Mouse (Mus musculus) megakaryocyte, embryonic 14.5 days (primary cell): ENCODE data around the gene Gm49361. TPM values are rescaled to one million over a fixed set of nuclear protein-coding genes. Genes with fewer than 3 reads are reported as not detected.
"Not testable (repeated sequence)": the region's sequence is repeated elsewhere in the genome, so short reads cannot be mapped to it uniquely, and the experiment has no call there.

Source experiments
- H3K27me3 ChIP-seq: replicated peaks from 2 replicates; pipeline ENCODE3; 2012; ENCODE audit warnings: inconsistent platforms
- H3K36me3 ChIP-seq: replicated peaks from 2 replicates; pipeline ENCODE3; 2012; ENCODE audit warnings: low read length, inconsistent platforms, mixed read lengths
- H3K4me1 ChIP-seq: 2 replicates; pipeline ENCODE4 v1.6.1; 2012; ENCODE audit warnings: inconsistent platforms
- H3K4me3 ChIP-seq: replicated peaks from 2 replicates; pipeline ENCODE3; 2012; ENCODE audit warnings: moderate library complexity, mild to moderate bottlenecking, inconsistent platforms
- H3K9me3 ChIP-seq: 2 replicates; pipeline ENCODE4 v1.6.1; 2012; ENCODE audit warnings: inconsistent platforms
- FLI1 ChIP-seq: IDR thresholded peaks from 2 replicates; pipeline ENCODE4 v1.6.1; 2012; ENCODE audit warnings: low read length, inconsistent platforms, mixed read lengths
- GATA1 ChIP-seq: IDR thresholded peaks from 3 replicates; pipeline ENCODE4 v1.6.1; 2012; ENCODE audit warnings: mixed read lengths, low read length, inconsistent platforms, borderline replicate concordance
- polyA plus RNA-seq: library from polyadenylated mRNA; stranded (reverse); fragments of >175 nt; gene quantifications from 2 replicates; pipeline ENCODE4 v1.2.3, GENCODE M21; 2012; ENCODE audit warnings: low replicate concordance; ENCODE audit not compliant: insufficient read depth

Gm49361 gene
- polyA plus RNA-seq, 1 experiment, result not detected

GRCm38 (mm10) chr14:57675481-57675880, 70.4 kb downstream of the Gm49361 start:
- H3K9me3 ChIP-seq, result no peaks in the 10 kb centered on the region
- no peaks in the 10 kb centered on the region for H3K36me3 ChIP-seq
- peaks cover 6% of the 10 kb centered on the region for H3K4me1 ChIP-seq
- H3K27me3 ChIP-seq, result peaks cover 6% of the 10 kb centered on the region
- no peak overlapping the region for H3K4me3 ChIP-seq
- no peak for TF ChIP-seq GATA1
- TF ChIP-seq FLI1, result no peak

DNA sequence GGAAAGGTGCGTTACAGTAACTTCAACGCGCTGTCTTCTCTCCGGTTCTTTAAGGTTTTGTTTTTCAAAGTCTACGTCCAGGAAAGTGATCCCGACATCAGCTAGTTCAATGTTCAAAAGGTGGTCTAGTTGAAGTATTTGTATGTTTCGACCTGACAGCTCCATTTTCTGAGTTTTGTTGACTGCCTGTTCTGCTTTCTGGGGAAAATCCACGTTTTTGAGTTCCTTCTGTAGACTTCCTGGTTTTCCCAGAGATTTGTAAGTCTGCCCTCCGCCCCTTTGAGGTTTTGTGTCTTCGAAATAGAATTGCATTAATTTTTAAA, 80.3 kb downstream of the Gm49361 start:
- Histone ChIP-seq H3K9me3 (no peaks in the 10 kb centered on the region), H3K4me3 (peak overlapping the region; percentile 94), H3K27me3 (peaks cover 5% of the 10 kb centered on the region), H3K4me1 (peaks cover 41% of the 10 kb centered on the region), H3K36me3 (peaks cover 5% of the 10 kb centered on the region)
- TF ChIP-seq GATA1 (no peak), FLI1 (no peak)

- Histone ChIP-seq H3K36me3 (peaks cover 5% of the 10 kb centered on the region), H3K4me3 (peak within 1 kb of the TSS; percentile 94), H3K27me3 (peaks cover 5% of the 10 kb centered on the region), H3K9me3 (no peaks in the 10 kb centered on the region), H3K4me1 (peaks cover 41% of the 10 kb centered on the region)
- TF ChIP-seq GATA1 (no peak), FLI1 (no peak)
These were observed 80.9 kb downstream of the Gm49361 start, which contains the start of gene Xpo4 for GRCm38 (mm10) chr14:57664822-57665627. TSS of gene Xpo4 (minus strand) at chr14:57665430.

DNA sequence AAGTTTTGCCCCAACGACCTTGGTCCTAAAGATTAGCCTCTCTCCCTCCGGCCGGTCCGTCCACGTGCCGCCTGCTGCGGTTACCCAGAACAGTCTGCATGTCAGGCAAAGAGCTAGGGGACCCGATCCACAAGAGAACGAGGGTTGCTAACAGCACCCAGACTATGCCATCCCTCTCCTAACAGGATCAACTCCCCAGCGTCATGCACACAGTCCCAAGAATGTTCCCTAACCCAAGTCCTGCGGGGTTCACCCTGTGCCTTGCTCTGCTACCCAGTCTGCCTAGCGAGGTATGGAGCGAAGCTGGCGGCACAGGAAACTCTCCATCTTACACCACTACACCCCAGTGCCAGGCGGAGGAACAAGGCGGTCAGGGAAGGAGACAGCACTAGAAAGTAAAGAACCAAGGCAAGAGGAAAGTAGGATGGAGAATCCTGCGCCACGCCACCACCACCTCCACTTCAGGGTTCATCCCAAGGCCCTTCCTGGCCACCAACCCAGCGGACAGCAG, 81.5 kb downstream of the Gm49361 start:
- Histone ChIP-seq H3K36me3 (peaks cover 5% of the 10 kb centered on the region), H3K9me3 (no peaks in the 10 kb centered on the region), H3K4me3 (peak overlapping the region; percentile 94), H3K27me3 (peaks cover 2% of the 10 kb centered on the region), H3K4me1 (peaks cover 47% of the 10 kb centered on the region)
- no peak for TF ChIP-seq GATA1

- Histone ChIP-seq H3K36me3 (peaks cover 5% of the 10 kb centered on the region), H3K4me3 (peak overlapping the region; percentile 94), H3K4me1 (peaks cover 48% of the 10 kb centered on the region), H3K9me3 (no peaks in the 10 kb centered on the region), H3K27me3 (no peaks in the 10 kb centered on the region)
- no peak for TF ChIP-seq GATA1
- TF ChIP-seq FLI1, result no peak
These were observed 82.3 kb downstream of the Gm49361 start for GRCm38 (mm10) chr14:57663630-57664029.

GRCm38 (mm10) chr14:57658301-57658700, 87.6 kb downstream of the Gm49361 start:
- Histone ChIP-seq H3K9me3 (no peaks in the 10 kb centered on the region), H3K4me1 (peaks cover 54% of the 10 kb centered on the region), H3K27me3 (no peaks in the 10 kb centered on the region), H3K36me3 (peaks cover 5% of the 10 kb centered on the region), H3K4me3 (no peak overlapping the region)
- TF ChIP-seq FLI1 (no peak), GATA1 (no peak)

DNA sequence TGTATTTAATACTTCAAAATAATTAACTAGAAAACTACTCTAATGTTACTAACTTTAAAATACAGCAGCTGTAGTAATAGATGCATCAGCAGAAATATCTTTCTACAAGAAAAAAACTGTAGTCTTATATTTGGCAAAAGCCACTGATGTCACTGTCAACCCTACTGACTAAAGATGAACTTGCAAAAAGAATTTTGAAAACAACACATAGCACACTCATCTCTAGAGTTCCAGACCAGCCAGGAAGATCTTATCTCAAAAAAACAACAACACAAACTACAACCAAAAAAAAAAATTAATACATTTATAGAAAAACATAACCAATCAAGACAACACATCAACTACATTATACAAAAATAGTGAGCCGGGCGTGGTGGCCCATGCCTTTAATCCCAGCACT, 88.4 kb downstream of the Gm49361 start:
- TF ChIP-seq GATA1 (no peak), FLI1 (no peak)
- Histone ChIP-seq H3K36me3 (peaks cover 5% of the 10 kb centered on the region), H3K27me3 (no peaks in the 10 kb centered on the region), H3K4me3 (no peak overlapping the region), H3K4me1 (peaks cover 46% of the 10 kb centered on the region), H3K9me3 (no peaks in the 10 kb centered on the region)

DNA sequence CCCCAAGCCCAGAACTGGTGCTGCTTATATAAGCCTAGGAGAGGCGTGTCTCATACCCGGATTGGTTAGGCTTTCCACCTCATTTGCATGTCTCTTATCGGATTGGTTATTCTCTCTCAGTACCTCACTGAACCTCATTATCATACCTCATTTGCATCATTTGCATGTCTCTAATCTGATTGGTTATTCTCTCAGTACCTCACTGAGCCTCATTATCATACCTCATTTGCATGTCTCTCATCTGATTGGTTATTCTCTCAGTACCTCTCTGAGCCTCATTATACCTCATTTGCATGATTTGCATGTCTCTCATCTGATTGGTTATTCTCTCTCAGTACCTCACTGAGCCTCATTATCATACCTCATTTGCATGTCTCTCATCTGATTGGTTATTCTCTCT, 89.4 kb downstream of the Gm49361 start:
- H3K36me3 ChIP-seq, H3K9me3 ChIP-seq, H3K4me3 ChIP-seq, H3K27me3 ChIP-seq: not testable (repeated sequence)
- H3K4me1 ChIP-seq, result peaks cover 38% of the 10 kb centered on the region

- TF ChIP-seq GATA1, result no peak
- no peak for TF ChIP-seq FLI1
- H3K4me3 ChIP-seq, result no peak overlapping the region
- no peaks in the 10 kb centered on the region for H3K9me3 ChIP-seq
- H3K27me3 ChIP-seq, result no peaks in the 10 kb centered on the region
- peaks cover 21% of the 10 kb centered on the region for H3K36me3 ChIP-seq
- peaks cover 28% of the 10 kb centered on the region for H3K4me1 ChIP-seq
These were observed 96.4 kb downstream of the Gm49361 start for GRCm38 (mm10) chr14:57649501-57649900.

DNA sequence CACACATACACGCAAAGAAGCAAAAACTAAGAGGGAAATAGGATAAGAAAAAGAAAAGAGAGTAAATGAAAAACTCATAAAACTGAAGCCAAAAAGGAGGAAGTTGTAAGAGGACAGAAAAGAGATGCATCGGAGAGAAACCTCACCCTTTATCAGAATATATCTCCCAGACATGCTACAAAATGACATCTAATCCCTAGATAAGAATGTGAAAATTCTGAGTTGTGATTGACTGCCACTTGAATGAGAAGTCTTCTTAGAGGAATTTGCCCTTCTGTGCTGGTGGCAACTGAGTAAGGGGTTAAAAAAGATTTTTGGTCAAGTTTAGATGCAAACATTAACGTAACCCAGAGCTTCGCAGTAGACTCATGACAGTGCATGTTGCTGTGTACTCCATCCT, 99.7 kb downstream of the Gm49361 start:
- Histone ChIP-seq H3K4me1 (peaks cover 31% of the 10 kb centered on the region), H3K9me3 (no peaks in the 10 kb centered on the region), H3K4me3 (no peak overlapping the region), H3K27me3 (no peaks in the 10 kb centered on the region), H3K36me3 (peaks cover 35% of the 10 kb centered on the region)
- TF ChIP-seq GATA1 (no peak), FLI1 (no peak)

DNA sequence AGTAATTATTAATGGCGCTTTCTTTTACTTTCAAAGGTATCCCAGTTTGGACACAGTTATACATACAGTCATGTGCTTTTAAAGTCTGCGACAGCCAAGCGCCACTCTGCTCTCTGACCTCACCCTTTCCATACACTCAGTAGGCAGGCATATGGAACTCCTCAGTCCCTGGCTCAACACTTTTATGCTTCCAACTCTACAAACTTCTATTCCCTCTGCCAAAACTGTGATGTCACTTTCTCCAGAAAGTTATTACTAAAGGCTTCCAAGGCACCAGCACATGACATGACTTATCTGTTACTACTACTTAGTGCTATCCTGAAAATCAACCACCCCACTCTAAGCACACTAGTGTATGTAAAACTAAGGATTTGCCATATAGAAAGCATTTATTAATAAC, 106.8 kb downstream of the Gm49361 start:
- Histone ChIP-seq H3K27me3 (no peaks in the 10 kb centered on the region), H3K36me3 (peaks cover 71% of the 10 kb centered on the region)

More for the DNA sequence above, 106.8 kb downstream of the Gm49361 start:
- Histone ChIP-seq H3K4me1 (peaks cover 5% of the 10 kb centered on the region; the same call in 1 of the 2 replicates), H3K4me3 (no peak overlapping the region), H3K9me3 (no peaks in the 10 kb centered on the region)
- TF ChIP-seq FLI1 (no peak), GATA1 (no peak)
